Mouse (Mus musculus): ENCODE measurements around the gene Rhoa.

The Rhoa gene

GRCm38 (mm10) chr9:108287526-108288238 lies 18.2 kb upstream of the Rhoa start:
- WGBS, result 78% methylated on average over 6 of the region's 6 CpGs

GRCm38 (mm10) chr9:108289347-108289746 lies 16.6 kb upstream of the Rhoa start:
- WGBS, result 65% methylated on average over 2 of the region's 2 CpGs

- under 1% methylated on average over 32 of the region's 32 CpGs for WGBS
Observed at GRCm38 (mm10) chr9:108290016-108290750, 15.7 kb upstream of the Rhoa start, which contains the start of gene Nicn1. Gene Nicn1 (plus strand): TSS chr9:108290429.

- WGBS, result 23% methylated on average over 6 of the region's 6 CpGs
Observed at GRCm38 (mm10) chr9:108290773-108291172, 15.2 kb upstream of the Rhoa start.

- WGBS, result 39% methylated on average over 18 of the region's 18 CpGs
Observed at GRCm38 (mm10) chr9:108296453-108297355, 9.2 kb upstream of the Rhoa start, which contains the start of gene Amt. Gene Amt (plus strand): TSS chr9:108296853.

- 84% methylated on average over 3 of the region's 3 CpGs for WGBS
Observed at GRCm38 (mm10) chr9:108301853-108302252, 4.1 kb upstream of the Rhoa start.

GRCm38 (mm10) chr9:108304716-108305115 lies 1.2 kb upstream of the Rhoa start:
- WGBS, result 77% methylated on average over 4 of the region's 4 CpGs

- 0% methylated on average over 1 of the region's 1 CpGs for WGBS
Observed at GRCm38 (mm10) chr9:108305170-108305569, 759 bp upstream of the Rhoa start.

GRCm38 (mm10) chr9:108306571-108306980 lies 647 bp downstream of the Rhoa start:
- 2% methylated on average over 51 of the region's 51 CpGs for WGBS

GRCm38 (mm10) chr9:108307021-108307807 lies 1.3 kb downstream of the Rhoa start:
- 3% methylated on average over 12 of the region's 12 CpGs for WGBS

GRCm38 (mm10) chr9:108308141-108308540 lies 2.2 kb downstream of the Rhoa start:
- WGBS, result 18% methylated on average over 2 of the region's 2 CpGs

GRCm38 (mm10) chr9:108317572-108317971 lies 11.6 kb downstream of the Rhoa start:
- WGBS, result 92% methylated on average over 3 of the region's 3 CpGs

GRCm38 (mm10) chr9:108318462-108318861 lies 12.5 kb downstream of the Rhoa start:
- 40% methylated on average over 2 of the region's 2 CpGs for WGBS

- WGBS, result 81% methylated on average over 7 of the region's 7 CpGs
Observed at GRCm38 (mm10) chr9:108322054-108322453, 16.1 kb downstream of the Rhoa start.

GRCm38 (mm10) chr9:108324784-108325183 lies 18.9 kb downstream of the Rhoa start:
- 51% methylated on average over 1 of the region's 1 CpGs for WGBS

GRCm38 (mm10) chr9:108325811-108326210 lies 19.9 kb downstream of the Rhoa start:
- WGBS, result 89% methylated on average over 2 of the region's 2 CpGs

GRCm38 (mm10) chr9:108337848-108338550 lies 32.1 kb downstream of the Rhoa start:
- 53% methylated on average over 10 of the region's 10 CpGs for whole genome bisulfite sequencing

GRCm38 (mm10) chr9:108338551-108338885 lies 32.6 kb downstream of the Rhoa start:
- WGBS, result 25% methylated on average over 6 of the region's 6 CpGs

GRCm38 (mm10) chr9:108338886-108339781 lies 33.2 kb downstream of the Rhoa start, which contains the start of gene Gpx1:
Gene Gpx1 (plus strand): TSS chr9:108338903.
- under 1% methylated on average over 49 of the region's 49 CpGs for WGBS

- 19% methylated on average over 20 of the region's 20 CpGs for WGBS
Observed at GRCm38 (mm10) chr9:108339886-108340257, 33.9 kb downstream of the Rhoa start.

Data from cerebral cortex, adult 2 months (tissue).